Mouse (Mus musculus) hindbrain, embryonic 12.5 days (tissue): ENCODE measurements at regions not wholly inside any gene's neighbourhood (a gene's known extent, or its start where the extent isn't known, plus 50 kb on each side); places are given as distances from the start of the nearest gene placed in this dataset.

Experiments used
- ATAC-seq: fragments of 200-750 bp; cut with Nextera tagmentation; 2 replicates; pipeline ENCODE4 v1.8.0; 2017; ENCODE audit warnings: moderate TSS enrichment; ENCODE audit not compliant: low FRiP score
- H3K27ac ChIP-seq: fragments of 300-500 bp; sonication (generic); 2 replicates; pipeline ENCODE4 v1.5.1; 2016; ENCODE audit warnings: mild to moderate bottlenecking
- H3K27me3 ChIP-seq: fragments of 300-500 bp; sonication (generic); 2 replicates; pipeline ENCODE4 v1.6.1; 2016; ENCODE audit warnings: mild to moderate bottlenecking
- H3K36me3 ChIP-seq: fragments of 300-500 bp; sonication (generic); 2 replicates; pipeline ENCODE4 v1.6.1; 2016; ENCODE audit warnings: mild to moderate bottlenecking
- H3K4me1 ChIP-seq: fragments of 300-500 bp; sonication (generic); 2 replicates; pipeline ENCODE4 v1.6.1; 2016
- H3K4me2 ChIP-seq: fragments of 300-500 bp; sonication (generic); replicated peaks from 2 replicates; pipeline ENCODE4 v1.6.1; 2016; ENCODE audit warnings: mild to moderate bottlenecking
- H3K4me3 ChIP-seq: fragments of 300-500 bp; sonication (generic); 2 replicates; pipeline ENCODE4 v1.5.1; 2016; ENCODE audit warnings: mild to moderate bottlenecking
- H3K9ac ChIP-seq: fragments of 300-500 bp; sonication (generic); 2 replicates; pipeline ENCODE4 v1.6.1; 2016; ENCODE audit warnings: mild to moderate bottlenecking, moderate library complexity
- H3K9me3 ChIP-seq: fragments of 300-500 bp; sonication (generic); replicated peaks from 2 replicates; pipeline ENCODE4 v1.6.1; 2016; ENCODE audit warnings: mild to moderate bottlenecking
- WGBS: fragments of 180-500 bp; shearing (Covaris S2); methylation state at CpG from one replicate; pipeline ENCODE4 v1.1.7; 2016; 5-methylcytosine and 5-hydroxymethylcytosine counted together

GRCm38 (mm10) chr10:125785448-125786196 is 180.3 kb upstream of the Lrig3 start:
- Histone ChIP-seq H3K36me3 (no peaks in the 10 kb centered on the region), H3K4me2 (peak overlapping the region; percentile 56), H3K27ac (peak overlapping the region; percentile 79), H3K4me3 (no peak overlapping the region), H3K9me3 (no peaks in the 10 kb centered on the region), H3K4me1 (peaks cover 30% of the 10 kb centered on the region), H3K9ac (0 out of 2 replicates have a peak overlapping the region, but pooled peaks have one; percentile 23), H3K27me3 (no peaks in the 10 kb centered on the region)
- 13% methylated on average over 16 of the region's 16 CpGs for WGBS
- peak; percentile 49 for ATAC-seq

- no peaks in the 10 kb centered on the region for H3K9me3 ChIP-seq
- H3K4me1 ChIP-seq, result peaks cover 30% of the 10 kb centered on the region
- H3K27ac ChIP-seq, result peak overlapping the region; percentile 79
- no peaks in the 10 kb centered on the region for H3K36me3 ChIP-seq
- peak; percentile 38 for ATAC-seq
- H3K4me3 ChIP-seq, result peak overlapping the region; percentile 22; the same call in 1 of the 2 replicates
- WGBS, result 15% methylated on average over 10 of the region's 10 CpGs
- H3K4me2 ChIP-seq, result peak overlapping the region; percentile 56
- 0 out of 2 replicates have a peak overlapping the region, but pooled peaks have one; percentile 23 for H3K9ac ChIP-seq
- no peaks in the 10 kb centered on the region for H3K27me3 ChIP-seq
These were observed 179.6 kb upstream of the Lrig3 start for GRCm38 (mm10) chr10:125786197-125786879.

GRCm38 (mm10) chr10:125786880-125787337 is 179.1 kb upstream of the Lrig3 start:
- peaks cover 30% of the 10 kb centered on the region for H3K4me1 ChIP-seq
- H3K36me3 ChIP-seq, result no peaks in the 10 kb centered on the region
- peak; percentile 66 for ATAC-seq
- H3K9me3 ChIP-seq, result no peaks in the 10 kb centered on the region
- peak overlapping the region; percentile 22 for H3K4me3 ChIP-seq
- no peaks in the 10 kb centered on the region for H3K27me3 ChIP-seq
- H3K4me2 ChIP-seq, result peak overlapping the region; percentile 56
- peak overlapping the region; percentile 79 for H3K27ac ChIP-seq
- H3K9ac ChIP-seq, result peak overlapping the region; percentile 51
- 2% methylated on average over 17 of the region's 17 CpGs for WGBS

GRCm38 (mm10) chr10:125787441-125788060 is 178.4 kb upstream of the Lrig3 start:
- Histone ChIP-seq H3K4me1 (peaks cover 30% of the 10 kb centered on the region), H3K9ac (0 out of 2 replicates have a peak overlapping the region, but pooled peaks have one; percentile 10), H3K27ac (peak overlapping the region; percentile 79), H3K4me2 (peak overlapping the region; percentile 56), H3K9me3 (no peaks in the 10 kb centered on the region), H3K27me3 (no peaks in the 10 kb centered on the region), H3K4me3 (no peak overlapping the region), H3K36me3 (no peaks in the 10 kb centered on the region)
- no peak for ATAC-seq
- WGBS, result 42% methylated on average over 19 of the region's 19 CpGs

GRCm38 (mm10) chr10:125788262-125788661 is 177.7 kb upstream of the Lrig3 start:
- Histone ChIP-seq H3K36me3 (no peaks in the 10 kb centered on the region), H3K4me1 (peaks cover 30% of the 10 kb centered on the region), H3K4me2 (no peak overlapping the region), H3K27ac (peak overlapping the region; percentile 79; the same call in 1 of the 2 replicates), H3K27me3 (no peaks in the 10 kb centered on the region), H3K9me3 (no peaks in the 10 kb centered on the region), H3K4me3 (no peak overlapping the region), H3K9ac (no peak overlapping the region)
- 94% methylated on average over 2 of the region's 2 CpGs for WGBS
- ATAC-seq, result no peak

GRCm38 (mm10) chr10:125790924-125791323 is 175.0 kb upstream of the Lrig3 start:
- no peak overlapping the region for H3K9ac ChIP-seq
- H3K9me3 ChIP-seq, result no peaks in the 10 kb centered on the region
- H3K4me1 ChIP-seq, result peaks cover 19% of the 10 kb centered on the region
- no peaks in the 10 kb centered on the region for H3K27me3 ChIP-seq
- WGBS, result 70% methylated on average over 2 of the region's 2 CpGs
- no peak overlapping the region for H3K4me2 ChIP-seq
- peak; percentile 36; the same call in 1 of the 2 replicates for ATAC-seq
- no peaks in the 10 kb centered on the region for H3K36me3 ChIP-seq
- H3K27ac ChIP-seq, result no peak overlapping the region
- H3K4me3 ChIP-seq, result no peak overlapping the region

GRCm38 (mm10) chr10:125794504-125794903 is 171.5 kb upstream of the Lrig3 start:
- H3K9ac ChIP-seq, result no peak overlapping the region
- no peak for ATAC-seq
- H3K4me1 ChIP-seq, result peaks cover 5% of the 10 kb centered on the region; the same call in 1 of the 2 replicates
- no peak overlapping the region for H3K4me3 ChIP-seq
- H3K9me3 ChIP-seq, result no peaks in the 10 kb centered on the region
- H3K4me2 ChIP-seq, result no peak overlapping the region
- no peak overlapping the region for H3K27ac ChIP-seq
- 90% methylated on average over 2 of the region's 2 CpGs for WGBS
- no peaks in the 10 kb centered on the region for H3K36me3 ChIP-seq
- H3K27me3 ChIP-seq, result no peaks in the 10 kb centered on the region

- H3K4me2 ChIP-seq, result no peak overlapping the region
- no peaks in the 10 kb centered on the region for H3K36me3 ChIP-seq
- H3K27me3 ChIP-seq, result no peaks in the 10 kb centered on the region
- no peaks in the 10 kb centered on the region for H3K9me3 ChIP-seq
- H3K4me3 ChIP-seq, result no peak overlapping the region
- no peak for ATAC-seq
- no peak overlapping the region for H3K27ac ChIP-seq
- WGBS, result 93% methylated on average over 1 of the region's 1 CpGs
- peaks cover 5% of the 10 kb centered on the region; the same call in 1 of the 2 replicates for H3K4me1 ChIP-seq
- no peak overlapping the region for H3K9ac ChIP-seq
These were observed 170.6 kb upstream of the Lrig3 start for GRCm38 (mm10) chr10:125795323-125795722.

- Histone ChIP-seq H3K4me3 (no peak overlapping the region), H3K4me1 (peaks cover 5% of the 10 kb centered on the region; the same call in 1 of the 2 replicates), H3K9me3 (no peaks in the 10 kb centered on the region), H3K9ac (no peak overlapping the region), H3K27me3 (no peaks in the 10 kb centered on the region), H3K27ac (no peak overlapping the region), H3K4me2 (no peak overlapping the region; the same call in 1 of the 2 replicates), H3K36me3 (no peaks in the 10 kb centered on the region)
- WGBS, result 20% methylated on average over 13 of the region's 13 CpGs
- ATAC-seq, result no peak
These were observed 167.3 kb upstream of the Lrig3 start for GRCm38 (mm10) chr10:125798678-125799077.

- peaks cover 5% of the 10 kb centered on the region; the same call in 1 of the 2 replicates for H3K4me1 ChIP-seq
- WGBS, result 45% methylated on average over 2 of the region's 2 CpGs
- no peak for ATAC-seq
- no peak overlapping the region for H3K4me2 ChIP-seq
- no peak overlapping the region for H3K27ac ChIP-seq
- no peaks in the 10 kb centered on the region for H3K27me3 ChIP-seq
- H3K4me3 ChIP-seq, result no peak overlapping the region
- H3K9ac ChIP-seq, result no peak overlapping the region
- no peaks in the 10 kb centered on the region for H3K9me3 ChIP-seq
- no peaks in the 10 kb centered on the region for H3K36me3 ChIP-seq
These were observed 165.3 kb upstream of the Lrig3 start for GRCm38 (mm10) chr10:125800572-125801114.

- WGBS, result 56% methylated on average over 4 of the region's 4 CpGs
- Histone ChIP-seq H3K4me3 (no peak overlapping the region), H3K4me1 (peaks cover 5% of the 10 kb centered on the region; the same call in 1 of the 2 replicates), H3K4me2 (no peak overlapping the region), H3K9me3 (no peaks in the 10 kb centered on the region), H3K9ac (no peak overlapping the region), H3K27me3 (no peaks in the 10 kb centered on the region), H3K36me3 (no peaks in the 10 kb centered on the region), H3K27ac (no peak overlapping the region)
- ATAC-seq, result no peak
These were observed 164.5 kb upstream of the Lrig3 start for GRCm38 (mm10) chr10:125801450-125801849.
